In genomic region chr12:106220071-106220470, GRCm38 (mm10) we compare ENCODE assay signal across 20 mouse cellular contexts.
A peak's percentile ranks its signal among the peaks of the same experiment; 100 is the strongest.
DNase-seq lines count a peak whose midpoint lies in the region; ATAC-seq lines count a peak whose summit lies in the region.
"Had no signal": no experiment of that assay in that cellular context is flagged by ENCODE, and none has a peak within 500 bp of the region (broad histone marks: within the 10 kb centered on the region; RNA-seq: fewer than 3 reads in every experiment).

No protein-coding gene starts in this region.

- WGBS in midbrain, embryonic 11.5 days, result 18% methylated on average over 3 of the region's 3 CpGs
- 11% methylated on average over 3 of the region's 3 CpGs for WGBS in midbrain, embryonic 13.5 days

- H3K4me1 ChIP-seq in midbrain, embryonic 11.5 days (ENCODE audit: control insufficient read depth, insufficient read depth, low read length), result no peaks in the 10 kb centered on the region
- H3K4me1 ChIP-seq in midbrain, embryonic 13.5 days (replicated peaks), result peaks cover 15% of the 10 kb centered on the region
- H3K4me1 ChIP-seq: embryonic facial prominence, embryonic 12.5 days had no signal

- no peak overlapping the region for H3K27ac ChIP-seq in midbrain, embryonic 11.5 days (ENCODE audit: low read depth, low read length)
- no peak overlapping the region for H3K27ac ChIP-seq in midbrain, embryonic 13.5 days
- H3K27ac ChIP-seq: embryonic facial prominence, embryonic 10.5 days; embryonic facial prominence, embryonic 12.5 days; forebrain, embryonic 13.5 days; forebrain, embryonic 15.5 days had no signal

- no peaks in the 10 kb centered on the region for H3K27me3 ChIP-seq in midbrain, embryonic 11.5 days (ENCODE audit: control insufficient read depth, insufficient read depth, low read length)
- H3K27me3 ChIP-seq in midbrain, embryonic 13.5 days, result peaks cover 6% of the 10 kb centered on the region; the same call in 1 of the 2 replicates
- H3K27me3 ChIP-seq: forebrain, embryonic 15.5 days; Patski had no signal

- H3K36me3 ChIP-seq in midbrain, embryonic 11.5 days (ENCODE audit: control insufficient read depth, insufficient read depth, low read length), result no peaks in the 10 kb centered on the region
- no peaks in the 10 kb centered on the region for H3K36me3 ChIP-seq in midbrain, embryonic 13.5 days
- H3K36me3 ChIP-seq: embryonic facial prominence, embryonic 10.5 days; embryonic facial prominence, embryonic 12.5 days; forebrain, embryonic 15.5 days had no signal

- peak; percentile 82 for DNase-seq in midbrain, embryonic 11.5 days (ENCODE audit: low spot score, missing footprints)
- DNase-seq in NIH3T3 (ENCODE audit: low read depth), result peak; percentile 6
- peak; percentile 28 for DNase-seq in induced T-regulatory cell, adult 2 months (ENCODE audit: low read depth)
- DNase-seq in kidney, postnatal 25 days, result no peak
- DNase-seq: adrenal gland, adult 8-10 months; adrenal gland, postnatal 14 days; adrenal gland, postnatal 36 days; cerebellum, adult 11-12 months; cerebellum, adult 2 months; cerebellum, adult 9-10 months; cerebellum, postnatal 10 days; cerebellum, postnatal 25 days; forebrain, postnatal 0 days had no signal

- no peak for ATAC-seq in midbrain, embryonic 11.5 days (ENCODE audit: low FRiP score)
- ATAC-seq in midbrain, embryonic 13.5 days, result no peak
- ATAC-seq: activated CD4-positive, CD25-positive, alpha-beta regulatory T cell, adult 4 months; forebrain, embryonic 13.5 days; forebrain, embryonic 15.5 days; forebrain, postnatal 0 days; Patski had no signal

- no peaks in the 10 kb centered on the region for H3K9me3 ChIP-seq in midbrain, embryonic 11.5 days (ENCODE audit: control insufficient read depth, low read length)
- 0 out of 2 replicates have a peak, but pooled peaks cover 3% of the 10 kb centered on the region for H3K9me3 ChIP-seq in midbrain, embryonic 13.5 days
- H3K9me3 ChIP-seq: embryonic facial prominence, embryonic 10.5 days; embryonic facial prominence, embryonic 12.5 days; forebrain, embryonic 13.5 days; forebrain, embryonic 15.5 days had no signal

- no peak overlapping the region for H3K4me2 ChIP-seq in midbrain, embryonic 11.5 days
- no peak overlapping the region for H3K4me2 ChIP-seq in midbrain, embryonic 13.5 days (replicated peaks)
- H3K4me2 ChIP-seq: embryonic facial prominence, embryonic 12.5 days; forebrain, embryonic 13.5 days; forebrain, embryonic 15.5 days had no signal

- H3K4me3 ChIP-seq in midbrain, embryonic 11.5 days (ENCODE audit: low read depth, low read length), result no peak overlapping the region
- H3K4me3 ChIP-seq in midbrain, embryonic 13.5 days (replicated peaks), result no peak overlapping the region
- H3K4me3 ChIP-seq: embryonic facial prominence, embryonic 10.5 days; embryonic facial prominence, embryonic 12.5 days; forebrain, embryonic 13.5 days; forebrain, embryonic 15.5 days had no signal

- H3K9ac ChIP-seq in midbrain, embryonic 11.5 days (ENCODE audit: low read length), result no peak overlapping the region
- no peak overlapping the region for H3K9ac ChIP-seq in midbrain, embryonic 13.5 days (replicated peaks)
- H3K9ac ChIP-seq: embryonic facial prominence, embryonic 12.5 days; forebrain, embryonic 13.5 days; forebrain, embryonic 15.5 days; forebrain, postnatal 0 days had no signal

Comparison
In these comparisons a context has a peak if more than half of its experiments do, and no peak if none do; other contexts are left out.
1. DNase-seq: peak in midbrain, embryonic 11.5 days (single experiment), NIH3T3 (single experiment) and induced T-regulatory cell, adult 2 months (single experiment); none in kidney, postnatal 25 days (0 of 2).